Mouse (Mus musculus): ENCODE data around the gene Pxmp4. TPM values are rescaled to one million over a fixed set of nuclear protein-coding genes. Genes with fewer than 3 reads are reported as not detected.
A peak's percentile ranks its signal among the peaks of the same experiment; 100 is the strongest.

Pxmp4 gene
- polyA plus RNA-seq, 1 experiment from 2014 or later = 32.9 TPM

DNA sequence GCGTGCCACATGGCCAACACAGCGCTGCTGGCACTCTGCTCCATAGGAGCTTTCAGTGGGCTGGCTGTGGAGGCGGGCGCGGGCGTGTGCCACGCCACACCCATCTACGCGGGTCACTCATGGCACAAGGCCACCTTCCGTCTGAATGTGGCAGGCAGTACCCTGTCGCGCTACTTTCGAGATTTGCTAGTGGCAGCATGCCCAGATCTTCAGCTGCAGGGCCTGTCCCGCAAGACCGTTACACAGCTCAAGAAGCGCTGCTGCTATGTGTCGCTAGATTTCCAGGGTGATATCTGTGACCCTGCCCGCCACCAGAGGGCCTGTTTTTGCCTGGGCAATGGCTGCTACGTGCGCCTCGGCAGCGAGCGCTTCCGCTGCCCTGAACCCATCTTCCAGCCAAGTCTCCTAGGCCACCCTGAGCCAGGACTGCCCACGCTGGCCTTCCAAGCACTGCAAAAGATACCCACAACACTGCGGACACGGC, 51.0 kb downstream of the Pxmp4 start:
- Histone ChIP-seq H3K9me3 (ENCODE audit: low read length) (no peaks in the 10 kb centered on the region), H3K4me2 (replicated peaks; ENCODE audit: low read depth, low read length) (peak overlapping the region; percentile 50), H3K9ac (replicated peaks; ENCODE audit: low read length) (no peak overlapping the region), H3K27ac (ENCODE audit: low read length) (no peak overlapping the region), H3K4me3 (ENCODE audit: low read length) (peak overlapping the region; percentile 15), H3K4me1 (ENCODE audit: insufficient read depth, low read length) (peaks cover 31% of the 10 kb centered on the region), H3K36me3 (ENCODE audit: insufficient read depth, low read length) (no peaks in the 10 kb centered on the region), H3K27me3 (ENCODE audit: insufficient read depth, low read length) (peaks cover 25% of the 10 kb centered on the region)
- 24% methylated on average over 27 of the region's 27 CpGs for WGBS
- ATAC-seq (ENCODE audit: low FRiP score, low TSS enrichment) = peak; percentile 40

DNA sequence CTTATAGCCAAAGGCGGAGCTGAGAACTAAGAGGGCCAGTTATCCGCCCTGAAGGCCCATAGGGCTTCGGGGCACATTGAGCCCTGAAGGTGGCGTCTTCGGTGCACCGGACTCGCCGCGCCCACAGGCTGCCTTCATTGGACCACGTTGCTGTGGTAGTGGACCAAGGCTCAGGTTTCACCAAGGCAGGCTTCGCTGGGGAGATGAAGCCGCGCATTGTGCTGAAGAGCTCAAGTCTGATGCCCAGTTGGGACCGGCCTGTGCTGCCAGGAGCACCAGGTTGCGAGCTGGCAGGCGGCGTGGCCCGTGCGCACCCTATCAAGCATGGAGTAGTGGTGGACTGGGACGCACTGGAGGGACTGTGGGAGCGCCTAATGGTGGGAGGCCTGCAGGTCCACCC, 51.6 kb downstream of the Pxmp4 start:
- Histone ChIP-seq H3K9me3 (ENCODE audit: low read length) (no peaks in the 10 kb centered on the region), H3K36me3 (ENCODE audit: insufficient read depth, low read length) (no peaks in the 10 kb centered on the region), H3K27me3 (ENCODE audit: insufficient read depth, low read length) (peaks cover 25% of the 10 kb centered on the region), H3K4me1 (ENCODE audit: insufficient read depth, low read length) (peaks cover 25% of the 10 kb centered on the region), H3K4me3 (ENCODE audit: low read length) (peak overlapping the region; percentile 15), H3K9ac (replicated peaks; ENCODE audit: low read length) (no peak overlapping the region), H3K27ac (ENCODE audit: low read length) (no peak overlapping the region), H3K4me2 (replicated peaks; ENCODE audit: low read depth, low read length) (peak overlapping the region; percentile 50)
- WGBS = 32% methylated on average over 21 of the region's 21 CpGs
- ATAC-seq (ENCODE audit: low FRiP score, low TSS enrichment) = peak; percentile 29

DNA sequence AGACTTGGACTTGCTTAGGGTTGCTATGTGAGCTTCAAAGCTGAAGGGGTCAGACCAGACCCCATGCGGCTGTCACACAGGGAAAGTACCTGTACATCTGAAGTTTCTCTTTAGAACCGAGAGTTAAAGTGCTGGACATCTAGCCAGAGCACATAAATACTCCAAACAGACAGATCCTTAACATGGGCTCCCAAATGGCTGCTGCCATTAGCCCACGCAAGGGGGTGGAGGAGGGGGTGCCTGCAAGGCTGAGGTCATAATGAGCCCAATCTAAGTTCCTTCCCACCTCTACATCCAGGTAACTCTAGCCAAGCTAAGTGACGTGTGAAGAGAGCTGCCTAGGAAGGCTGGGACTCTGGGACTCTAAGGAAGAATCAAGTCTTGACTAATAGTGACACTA, 52.0 kb downstream of the Pxmp4 start, which contains the start of gene Actl10:
Actl10 (plus strand) TSS at position 301 of the 400 bp plus-strand sequence.
- WGBS = 66% methylated on average over 4 of the region's 4 CpGs
- H3K4me1 ChIP-seq (ENCODE audit: insufficient read depth, low read length) = peaks cover 24% of the 10 kb centered on the region
- ATAC-seq (ENCODE audit: low FRiP score, low TSS enrichment) = no peak
- no peak within 1 kb of the TSS for H3K27ac ChIP-seq (ENCODE audit: low read length)
- no peaks in the 10 kb centered on the region for H3K36me3 ChIP-seq (ENCODE audit: insufficient read depth, low read length)
- peaks cover 25% of the 10 kb centered on the region for H3K27me3 ChIP-seq (ENCODE audit: insufficient read depth, low read length)
- no peaks in the 10 kb centered on the region for H3K9me3 ChIP-seq (ENCODE audit: low read length)
- peak within 1 kb of the TSS; percentile 50 for H3K4me2 ChIP-seq (replicated peaks; ENCODE audit: low read depth, low read length)
- no peak within 1 kb of the TSS for H3K9ac ChIP-seq (replicated peaks; ENCODE audit: low read length)
- peak within 1 kb of the TSS; percentile 15 for H3K4me3 ChIP-seq (ENCODE audit: low read length)

DNA sequence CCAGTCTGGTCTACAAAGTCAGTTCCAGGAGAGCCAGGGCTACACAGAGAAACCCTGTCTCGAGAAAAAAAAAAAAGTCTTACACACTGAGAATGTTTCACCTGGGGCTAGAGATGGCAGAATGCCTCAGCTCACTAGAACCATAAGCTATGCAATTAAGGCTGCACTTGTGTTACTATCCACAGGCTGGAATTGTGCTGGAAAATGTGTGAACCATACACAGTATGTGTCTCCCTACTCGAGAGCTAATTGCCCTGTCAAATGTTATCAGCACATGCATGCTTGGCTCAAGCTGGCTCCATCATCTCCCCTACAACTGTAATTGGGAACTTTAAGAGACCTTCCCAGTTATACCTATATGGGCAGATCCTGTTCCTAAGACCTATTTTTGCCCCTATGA, 52.6 kb downstream of the Pxmp4 start:
- H3K27me3 ChIP-seq (ENCODE audit: insufficient read depth, low read length) = peaks cover 25% of the 10 kb centered on the region
- no peak overlapping the region for H3K27ac ChIP-seq (ENCODE audit: low read length)
- no peak overlapping the region for H3K9ac ChIP-seq (replicated peaks; ENCODE audit: low read length)
- 86% methylated on average over 2 of the region's 2 CpGs for WGBS
- peaks cover 24% of the 10 kb centered on the region for H3K4me1 ChIP-seq (ENCODE audit: insufficient read depth, low read length)
- H3K36me3 ChIP-seq (ENCODE audit: insufficient read depth, low read length) = no peaks in the 10 kb centered on the region
- H3K4me2 ChIP-seq (replicated peaks; ENCODE audit: low read depth, low read length) = no peak overlapping the region
- no peaks in the 10 kb centered on the region for H3K9me3 ChIP-seq (ENCODE audit: low read length)
- no peak for ATAC-seq (ENCODE audit: low FRiP score, low TSS enrichment)
- H3K4me3 ChIP-seq (ENCODE audit: low read length) = no peak overlapping the region

DNA sequence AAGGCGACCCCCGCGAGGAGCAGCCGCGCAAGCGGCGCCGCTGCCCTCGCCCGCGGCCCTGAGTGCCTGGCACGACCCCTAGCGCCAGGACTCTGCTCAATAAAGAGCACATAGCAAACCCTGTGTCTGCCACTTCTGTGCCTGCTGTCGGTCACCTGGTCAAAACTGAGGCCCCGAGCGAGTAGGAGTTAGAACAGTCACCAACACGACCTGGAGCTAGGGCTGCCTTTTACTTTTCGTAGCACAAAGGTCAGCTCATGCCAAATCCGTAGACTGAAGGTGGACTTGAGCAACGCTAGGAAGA, 53.7 kb downstream of the Pxmp4 start:
- Histone ChIP-seq H3K36me3 (ENCODE audit: insufficient read depth, low read length) (no peaks in the 10 kb centered on the region), H3K27me3 (ENCODE audit: insufficient read depth, low read length) (peaks cover 25% of the 10 kb centered on the region), H3K4me3 (ENCODE audit: low read length) (peak overlapping the region; percentile 51), H3K27ac (ENCODE audit: low read length) (no peak overlapping the region), H3K4me1 (ENCODE audit: insufficient read depth, low read length) (peaks cover 24% of the 10 kb centered on the region), H3K9ac (replicated peaks; ENCODE audit: low read length) (no peak overlapping the region), H3K4me2 (replicated peaks; ENCODE audit: low read depth, low read length) (peak overlapping the region; percentile 90), H3K9me3 (ENCODE audit: low read length) (no peaks in the 10 kb centered on the region)
- no peak for ATAC-seq (ENCODE audit: low FRiP score, low TSS enrichment)
- WGBS = 22% methylated on average over 15 of the region's 20 CpGs

DNA sequence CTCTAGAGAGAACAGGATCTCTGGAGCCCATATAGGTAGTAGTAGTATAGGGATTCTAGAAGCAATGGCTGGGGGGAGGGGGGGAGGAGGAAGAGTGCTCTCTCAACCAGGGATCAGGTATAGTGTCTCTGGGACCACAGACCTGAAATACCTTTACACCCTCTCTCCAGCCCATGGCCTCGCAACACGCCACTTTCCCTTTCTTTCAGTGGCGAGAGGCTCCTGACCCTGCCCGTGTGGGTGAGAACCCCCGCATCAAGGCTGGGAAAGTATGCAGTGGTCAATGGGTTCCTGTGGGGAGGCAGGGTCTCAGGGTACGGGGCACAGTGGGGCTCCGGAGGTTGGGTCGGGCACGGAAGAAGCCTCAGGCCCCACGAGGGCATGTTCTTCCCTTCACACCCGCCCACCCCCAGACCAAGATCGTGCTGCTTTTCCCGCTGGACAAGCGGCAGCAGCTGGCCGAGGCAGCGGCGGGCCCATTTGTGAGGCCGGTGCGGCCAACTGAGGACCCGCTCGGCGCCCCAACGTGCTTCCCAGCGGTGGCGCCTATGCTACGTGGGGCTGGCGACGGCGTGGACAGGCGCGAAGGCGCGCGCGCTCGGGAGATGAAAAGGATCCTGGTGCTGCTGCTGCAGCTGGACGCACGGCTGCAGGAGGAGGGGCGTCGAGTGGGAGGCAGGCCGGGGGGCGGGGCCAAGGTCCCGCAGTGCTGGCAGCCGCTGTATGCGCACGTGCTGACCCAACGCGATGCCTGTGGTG, 54.2 kb downstream of the Pxmp4 start:
- Histone ChIP-seq H3K27me3 (ENCODE audit: insufficient read depth, low read length) (peaks cover 25% of the 10 kb centered on the region), H3K27ac (ENCODE audit: low read length) (no peak overlapping the region), H3K36me3 (ENCODE audit: insufficient read depth, low read length) (no peaks in the 10 kb centered on the region), H3K4me1 (ENCODE audit: insufficient read depth, low read length) (peaks cover 24% of the 10 kb centered on the region), H3K9me3 (ENCODE audit: low read length) (no peaks in the 10 kb centered on the region), H3K4me2 (replicated peaks; ENCODE audit: low read depth, low read length) (peak overlapping the region; percentile 90), H3K4me3 (ENCODE audit: low read length) (peak overlapping the region; percentile 51), H3K9ac (replicated peaks; ENCODE audit: low read length) (peak overlapping the region; percentile 56)
- ATAC-seq (ENCODE audit: low FRiP score, low TSS enrichment) = peak; percentile 61; the same call in 1 of the 2 replicates
- WGBS = 4% methylated on average over 40 of the region's 48 CpGs

DNA sequence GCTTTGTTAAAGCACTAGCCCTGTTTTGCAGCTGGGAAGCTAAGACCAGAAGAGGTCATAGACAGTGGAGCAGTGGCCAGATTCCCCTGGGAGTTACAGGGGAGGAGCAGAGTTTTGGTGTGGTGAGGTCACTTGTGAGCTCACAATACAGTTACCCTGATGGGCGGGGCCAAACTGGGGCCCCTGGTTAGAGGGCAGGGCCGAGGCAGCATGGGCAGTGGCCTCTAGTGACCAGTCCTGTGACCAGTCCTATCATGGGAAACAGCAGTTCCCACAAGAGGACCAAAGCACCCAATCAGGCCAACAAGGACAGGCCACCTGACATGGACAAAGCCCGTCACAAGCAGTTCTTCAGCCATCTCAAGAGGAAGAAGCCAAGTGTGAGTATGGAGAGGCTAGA, 54.8 kb downstream of the Pxmp4 start:
- Histone ChIP-seq H3K4me1 (ENCODE audit: insufficient read depth, low read length) (peaks cover 24% of the 10 kb centered on the region), H3K27me3 (ENCODE audit: insufficient read depth, low read length) (peaks cover 25% of the 10 kb centered on the region), H3K9me3 (ENCODE audit: low read length) (no peaks in the 10 kb centered on the region), H3K27ac (ENCODE audit: low read length) (no peak overlapping the region), H3K4me2 (replicated peaks; ENCODE audit: low read depth, low read length) (no peak overlapping the region), H3K4me3 (ENCODE audit: low read length) (no peak overlapping the region), H3K9ac (replicated peaks; ENCODE audit: low read length) (no peak overlapping the region), H3K36me3 (ENCODE audit: insufficient read depth, low read length) (no peaks in the 10 kb centered on the region)
- ATAC-seq (ENCODE audit: low FRiP score, low TSS enrichment) = 0 out of 2 replicates have a peak, but pooled peaks have one; percentile 20
- WGBS = 56% methylated on average over 3 of the region's 3 CpGs

DNA sequence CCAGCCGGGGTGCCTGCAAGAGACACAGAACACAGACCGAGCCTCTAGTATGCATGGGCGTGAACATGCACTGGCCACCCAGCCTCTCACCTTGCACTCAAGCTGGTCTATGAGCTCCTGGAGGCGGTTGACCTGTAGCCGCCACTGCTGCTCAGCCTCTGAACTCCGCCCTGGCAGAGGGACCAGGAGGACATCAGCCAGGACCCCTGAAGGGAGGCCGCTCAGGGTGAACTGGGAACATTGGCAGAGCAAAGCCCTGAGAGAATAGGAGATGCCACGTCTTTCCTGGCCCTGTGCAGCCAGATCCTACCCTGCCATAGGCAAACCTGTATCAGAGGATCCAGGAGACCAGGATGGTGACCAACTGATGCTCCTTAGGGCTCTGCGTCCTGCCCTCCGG, 56.8 kb downstream of the Pxmp4 start, which contains the start of gene 1700003F12Rik:
1700003F12Rik (plus strand) TSS at position 375 of the 400 bp plus-strand sequence.
- Histone ChIP-seq H3K9ac (replicated peaks; ENCODE audit: low read length) (no peak within 1 kb of the TSS), H3K36me3 (ENCODE audit: insufficient read depth, low read length) (no peaks in the 10 kb centered on the region), H3K9me3 (ENCODE audit: low read length) (no peaks in the 10 kb centered on the region), H3K4me3 (ENCODE audit: low read length) (no peak within 1 kb of the TSS), H3K4me2 (replicated peaks; ENCODE audit: low read depth, low read length) (no peak within 1 kb of the TSS), H3K27me3 (ENCODE audit: insufficient read depth, low read length) (peaks cover 17% of the 10 kb centered on the region), H3K4me1 (ENCODE audit: insufficient read depth, low read length) (peaks cover 17% of the 10 kb centered on the region), H3K27ac (ENCODE audit: low read length) (no peak within 1 kb of the TSS)
- no peak for ATAC-seq (ENCODE audit: low FRiP score, low TSS enrichment)
- WGBS = 89% methylated on average over 10 of the region's 10 CpGs

DNA sequence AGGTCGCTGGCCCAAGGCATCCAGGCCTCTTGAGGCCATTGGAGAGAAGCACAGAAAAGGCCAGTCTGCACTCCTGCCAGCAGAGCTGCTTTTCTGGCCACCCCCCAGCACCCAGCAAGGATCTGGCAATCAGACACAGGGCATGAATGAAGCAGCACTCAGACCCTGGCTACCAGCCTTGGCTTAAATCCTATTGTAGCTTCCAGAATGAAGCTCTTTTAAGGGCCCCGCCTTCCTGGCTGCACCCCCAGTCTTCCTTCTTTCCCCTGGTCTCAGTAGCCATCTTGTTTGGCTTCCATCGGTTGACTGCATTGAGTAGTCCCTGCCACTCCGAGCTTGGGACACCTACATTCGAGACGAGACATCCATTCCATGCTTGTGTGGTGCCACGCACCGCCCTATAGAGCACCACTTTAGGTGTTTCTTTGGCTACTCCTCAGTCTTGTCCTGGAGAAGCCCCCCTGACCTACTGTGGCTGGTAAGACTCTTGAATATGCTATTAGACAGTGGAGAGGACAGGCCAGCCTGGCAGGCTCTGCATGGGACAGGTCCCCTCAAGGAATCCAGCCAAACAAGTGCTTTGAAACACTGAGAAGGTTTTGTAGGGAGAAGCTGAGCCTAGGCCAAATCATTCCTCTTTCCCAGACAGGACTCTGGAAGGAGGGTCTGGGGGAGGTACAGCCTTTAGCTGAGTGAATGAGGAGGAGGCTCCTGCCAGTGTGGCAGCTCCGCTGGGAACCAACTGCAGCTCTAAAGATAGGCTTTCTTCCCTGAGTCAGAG, 59.8 kb downstream of the Pxmp4 start:
- no peak overlapping the region for H3K4me3 ChIP-seq (ENCODE audit: low read length)
- no peaks in the 10 kb centered on the region for H3K27me3 ChIP-seq (ENCODE audit: insufficient read depth, low read length)
- peaks cover 3% of the 10 kb centered on the region; the same call in 1 of the 2 replicates for H3K4me1 ChIP-seq (ENCODE audit: insufficient read depth, low read length)
- H3K36me3 ChIP-seq (ENCODE audit: insufficient read depth, low read length) = 0 out of 2 replicates have a peak, but pooled peaks cover 5% of the 10 kb centered on the region
- ATAC-seq (ENCODE audit: low FRiP score, low TSS enrichment) = no peak
- H3K4me2 ChIP-seq (replicated peaks; ENCODE audit: low read depth, low read length) = no peak overlapping the region
- H3K9ac ChIP-seq (replicated peaks; ENCODE audit: low read length) = no peak overlapping the region
- WGBS = 85% methylated on average over 9 of the region's 9 CpGs
- no peaks in the 10 kb centered on the region; the same call in 1 of the 2 replicates for H3K9me3 ChIP-seq (ENCODE audit: low read length)
- no peak overlapping the region for H3K27ac ChIP-seq (ENCODE audit: low read length)
